Mouse (Mus musculus): ENCODE results near the gene Gcn1l1. TPM values are rescaled to one million over a fixed set of nuclear protein-coding genes. Genes with fewer than 3 reads are reported as not detected.
A peak's percentile ranks its signal among the peaks of the same experiment; 100 is the strongest.

The Gcn1l1 gene
- polyA plus RNA-seq, 2 experiments, result 11.4 to 14.8 TPM

DNA sequence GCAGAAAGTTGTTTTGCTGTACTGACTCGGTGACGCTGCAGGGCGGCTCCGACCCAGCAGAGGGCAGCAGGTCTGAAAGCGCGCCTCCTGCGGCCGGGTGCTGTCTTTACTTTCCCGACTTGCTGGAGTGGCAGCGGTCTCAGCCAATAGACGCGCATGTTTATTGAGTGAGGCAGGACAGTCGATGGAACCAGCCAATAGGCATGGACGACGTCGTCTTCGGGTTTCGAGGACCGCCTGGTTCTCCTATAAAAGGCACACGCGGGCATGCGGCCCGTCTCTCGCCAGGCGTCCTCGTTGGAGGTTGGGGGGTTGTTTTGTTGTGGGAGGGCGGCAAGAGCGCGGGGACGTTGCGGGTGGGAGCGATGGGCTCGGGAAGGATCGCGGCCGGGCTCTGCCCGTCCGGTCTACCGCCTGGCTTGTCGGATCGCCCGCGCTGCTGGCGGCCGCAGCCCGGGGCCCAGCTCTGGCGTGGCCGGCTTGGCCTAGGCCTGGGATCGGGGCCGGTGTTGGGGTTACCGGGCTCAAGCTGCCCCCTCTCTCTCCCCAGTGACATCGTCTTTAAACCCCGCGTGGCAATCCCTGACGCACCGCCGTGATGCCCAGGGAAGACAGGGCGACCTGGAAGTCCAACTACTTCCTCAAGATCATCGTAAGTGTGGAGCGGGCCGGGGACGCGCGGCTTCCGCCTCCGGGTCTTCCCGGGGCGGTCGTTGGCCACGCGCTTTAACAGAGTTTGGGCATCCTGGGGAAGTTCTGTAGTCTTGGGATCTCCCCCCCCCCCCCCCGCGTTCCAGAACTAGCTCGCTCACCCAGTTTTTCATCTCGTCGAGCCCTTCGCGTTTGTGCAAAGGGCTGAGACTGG, 5.6 kb upstream of the Gcn1l1 start, which contains the start of gene Rplp0:
Gene Rplp0, plus strand, starts transcription at position 231 of the 865 bp plus-strand sequence.
- no peaks in the 10 kb centered on the region for H3K27me3 ChIP-seq (ENCODE audit: control insufficient read depth, insufficient read depth, low read length)
- H3K27ac ChIP-seq, result peak within 1 kb of the TSS; percentile 73
- DNase-seq (ENCODE audit: low read depth in 3 of 3, low spot score in 3 of 3) (peak; percentile 99), ATAC-seq (ENCODE audit: insufficient read depth) (peak; percentile 96)
- H3K4me1 ChIP-seq (replicated peaks; ENCODE audit: control insufficient read depth in 2 of 2, insufficient read depth in 2 of 2, low read length in 1 of 2), result peaks cover 0 to 16% of the 10 kb centered on the region in 2 experiments; a peak in 3 of 4 replicates
- peaks cover 39% of the 10 kb centered on the region for H3K36me3 ChIP-seq (replicated peaks; ENCODE audit: control insufficient read depth, insufficient read depth, low read depth)
- under 1% methylated on average over 78 of the region's 78 CpGs for WGBS (ENCODE audit: insufficient replicate concordance)
- H3K4me2 ChIP-seq (ENCODE audit: low read depth), result peak within 1 kb of the TSS; percentile 91
- H3K9me3 ChIP-seq (ENCODE audit: control insufficient read depth, low read length), result no peaks in the 10 kb centered on the region
- H3K9ac ChIP-seq (replicated peaks), result peak within 1 kb of the TSS; percentile 99
- TF ChIP-seq EP300 (IDR thresholded peaks at IDR 0.05; ENCODE audit: low read depth) (no peak), CTCF (IDR thresholded peaks at IDR 0.05; ENCODE audit: low read depth) (peak; percentile 99)
- H3K4me3 ChIP-seq (ENCODE audit: insufficient read depth in 1 of 2, low read depth in 2 of 2, low read length in 2 of 2), result peak within 1 kb of the TSS; percentile 77 to 96

DNA sequence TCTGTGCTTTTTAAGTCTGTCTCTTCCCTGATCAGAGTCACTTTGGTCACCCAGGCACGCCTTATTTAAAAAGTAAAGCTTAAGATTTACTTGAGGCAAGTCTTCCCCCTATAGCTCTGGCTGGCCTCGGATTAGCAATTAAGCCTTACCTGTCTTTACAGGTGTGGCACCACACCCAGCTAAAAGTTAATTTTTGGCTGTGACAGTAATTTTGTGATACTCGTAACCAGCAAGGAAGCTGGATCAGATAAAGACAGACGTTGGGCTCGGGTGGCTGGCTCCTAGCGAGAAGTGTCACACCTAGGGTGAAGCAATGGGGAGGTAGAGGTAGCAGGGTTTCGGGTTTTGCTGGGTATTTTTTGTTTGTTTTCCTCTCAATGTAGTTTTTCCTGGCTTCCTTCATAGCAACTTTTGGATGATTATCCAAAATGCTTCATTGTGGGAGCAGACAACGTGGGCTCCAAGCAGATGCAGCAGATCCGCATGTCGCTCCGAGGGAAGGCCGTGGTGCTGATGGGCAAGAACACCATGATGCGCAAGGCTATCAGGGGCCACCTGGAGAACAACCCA, 4.6 kb upstream of the Gcn1l1 start:
- H3K27ac ChIP-seq, result peak overlapping the region; percentile 73
- H3K9ac ChIP-seq (replicated peaks), result peak overlapping the region; percentile 99

GRCm38 (mm10) chr5:115563771-115564585, 1.1 kb upstream of the Gcn1l1 start:
- Histone ChIP-seq H3K4me3 (ENCODE audit: insufficient read depth in 1 of 2, low read depth in 2 of 2, low read length in 2 of 2) (no peak overlapping the region), H3K27ac (peak overlapping the region; percentile 10; the same call in 1 of the 2 replicates), H3K27me3 (ENCODE audit: control insufficient read depth, insufficient read depth, low read length) (no peaks in the 10 kb centered on the region), H3K9ac (replicated peaks) (no peak overlapping the region), H3K4me2 (ENCODE audit: low read depth) (peak overlapping the region; percentile 86), H3K9me3 (ENCODE audit: control insufficient read depth, low read length) (no peaks in the 10 kb centered on the region), H3K36me3 (replicated peaks; ENCODE audit: control insufficient read depth, insufficient read depth, low read depth) (peaks cover 39% of the 10 kb centered on the region), H3K4me1 (replicated peaks; ENCODE audit: control insufficient read depth in 2 of 2, insufficient read depth in 2 of 2, low read length in 1 of 2) (peaks cover 5 to 29% of the 10 kb centered on the region in 2 experiments; a peak in 3 of 4 replicates)
- DNase-seq (ENCODE audit: low read depth in 3 of 3, low spot score in 3 of 3) (no peak), ATAC-seq (ENCODE audit: insufficient read depth) (no peak)
- 23% methylated on average over 5 of the region's 5 CpGs for WGBS (ENCODE audit: insufficient replicate concordance)
- TF ChIP-seq CTCF (IDR thresholded peaks at IDR 0.05; ENCODE audit: low read depth), result no peak
- TF ChIP-seq EP300 (IDR thresholded peaks at IDR 0.05; ENCODE audit: low read depth), result 0 out of 2 replicates have a peak, but pooled peaks have one; percentile 5

More for the DNA sequence above, 4.6 kb upstream of the Gcn1l1 start:
- TF ChIP-seq EP300 (IDR thresholded peaks at IDR 0.05; ENCODE audit: low read depth) (no peak), CTCF (IDR thresholded peaks at IDR 0.05; ENCODE audit: low read depth) (no peak)
- DNase-seq (ENCODE audit: low read depth in 3 of 3, low spot score in 3 of 3) (no peak), ATAC-seq (ENCODE audit: insufficient read depth) (no peak)
- Histone ChIP-seq H3K27me3 (ENCODE audit: control insufficient read depth, insufficient read depth, low read length) (no peaks in the 10 kb centered on the region), H3K4me2 (ENCODE audit: low read depth) (peak overlapping the region; percentile 91), H3K4me1 (replicated peaks; ENCODE audit: control insufficient read depth in 2 of 2, insufficient read depth in 2 of 2, low read length in 1 of 2) (peaks cover 0 to 18% of the 10 kb centered on the region in 2 experiments; a peak in 3 of 4 replicates), H3K36me3 (replicated peaks; ENCODE audit: control insufficient read depth, insufficient read depth, low read depth) (peaks cover 39% of the 10 kb centered on the region), H3K9me3 (ENCODE audit: control insufficient read depth, low read length) (no peaks in the 10 kb centered on the region), H3K4me3 (ENCODE audit: insufficient read depth in 1 of 2, low read depth in 2 of 2, low read length in 2 of 2) (peak overlapping the region; percentile 77 to 96)
- 17% methylated on average over 13 of the region's 13 CpGs for WGBS (ENCODE audit: insufficient replicate concordance)

DNA sequence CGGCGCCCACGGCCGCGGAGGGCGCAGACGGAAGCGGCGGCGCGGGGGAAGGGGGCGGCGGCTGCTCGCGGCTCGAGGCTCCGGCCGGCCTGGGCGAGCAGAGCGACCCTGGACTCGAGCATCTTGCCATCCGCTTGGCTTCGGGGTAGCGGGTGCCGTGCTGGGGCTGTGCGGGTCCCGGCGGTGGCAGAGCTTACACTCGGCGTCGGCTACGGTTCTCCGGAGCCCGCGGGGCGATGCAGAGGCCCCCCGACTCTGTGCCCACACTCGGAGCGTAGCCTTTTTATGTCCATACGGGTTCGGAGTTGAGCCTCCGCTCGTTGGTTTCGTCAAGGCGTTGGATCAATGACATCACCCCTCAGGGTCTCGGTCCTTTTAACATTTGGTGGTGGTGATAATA, 349 bp downstream of the Gcn1l1 start:
- WGBS (ENCODE audit: insufficient replicate concordance), result under 1% methylated on average over 30 of the region's 46 CpGs
- DNase-seq (ENCODE audit: low read depth in 3 of 3, low spot score in 3 of 3), result no peak
- Histone ChIP-seq H3K36me3 (replicated peaks; ENCODE audit: control insufficient read depth, insufficient read depth, low read depth) (peaks cover 38% of the 10 kb centered on the region), H3K4me2 (ENCODE audit: low read depth) (peak overlapping the region; percentile 86), H3K27ac (no peak overlapping the region; the same call in 1 of the 2 replicates), H3K4me1 (replicated peaks; ENCODE audit: control insufficient read depth in 2 of 2, insufficient read depth in 2 of 2, low read length in 1 of 2) (peaks cover 5 to 31% of the 10 kb centered on the region in 2 experiments; a peak in 3 of 4 replicates), H3K9me3 (ENCODE audit: control insufficient read depth, low read length) (no peaks in the 10 kb centered on the region), H3K4me3 (ENCODE audit: insufficient read depth in 1 of 2, low read depth in 2 of 2, low read length in 2 of 2) (peak overlapping the region; percentile 91 to 92), H3K9ac (replicated peaks) (peak overlapping the region; percentile 93), H3K27me3 (ENCODE audit: control insufficient read depth, insufficient read depth, low read length) (no peaks in the 10 kb centered on the region)
- ATAC-seq (ENCODE audit: insufficient read depth), result peak; percentile 14; the same call in 1 of the 2 replicates
- no peak for TF ChIP-seq CTCF (IDR thresholded peaks at IDR 0.05; ENCODE audit: low read depth)
- TF ChIP-seq EP300 (IDR thresholded peaks at IDR 0.05; ENCODE audit: low read depth), result no peak
